Mouse (Mus musculus) gastrocnemius, adult 2 months (tissue): ENCODE results near the gene Slc50a1. TPM values are rescaled to one million over a fixed set of nuclear protein-coding genes. Genes with fewer than 3 reads are reported as not detected.

Experiments
- DNase-seq: peaks from one replicate; pipeline ENCODE4 v3.0.0; 2022
- H3K27ac ChIP-seq: fragments of 200-600 bp; 2 replicates; pipeline ENCODE4 v1.8.1; 2022; ENCODE audit warnings: mild to moderate bottlenecking
- H3K4me3 ChIP-seq: fragments of 200-600 bp; 2 replicates; pipeline ENCODE4 v1.8.1; 2022; ENCODE audit warnings: mild to moderate bottlenecking, moderate library complexity
- CTCF ChIP-seq: fragments of 200-600 bp; IDR thresholded peaks from 2 replicates; pipeline ENCODE4 v1.8.1; 2022; ENCODE audit warnings: antibody characterized with exemption, mild to moderate bottlenecking, moderate library complexity
- intact Hi-C: fragments of 180-260 bp; cut with DNase I; formaldehyde crosslinking; loops from one replicate; pipeline ENCODE4 v1.15.1; 2025
- total RNA-seq, 2 experiments: library from RNA; stranded (reverse); gene quantifications; 2 replicates each; pipeline ENCODE4 v1.2.3; 2021

Gene Slc50a1
- total RNA-seq, 2 experiments from 2014 or later: 8.9 to 9.7 TPM

DNA sequence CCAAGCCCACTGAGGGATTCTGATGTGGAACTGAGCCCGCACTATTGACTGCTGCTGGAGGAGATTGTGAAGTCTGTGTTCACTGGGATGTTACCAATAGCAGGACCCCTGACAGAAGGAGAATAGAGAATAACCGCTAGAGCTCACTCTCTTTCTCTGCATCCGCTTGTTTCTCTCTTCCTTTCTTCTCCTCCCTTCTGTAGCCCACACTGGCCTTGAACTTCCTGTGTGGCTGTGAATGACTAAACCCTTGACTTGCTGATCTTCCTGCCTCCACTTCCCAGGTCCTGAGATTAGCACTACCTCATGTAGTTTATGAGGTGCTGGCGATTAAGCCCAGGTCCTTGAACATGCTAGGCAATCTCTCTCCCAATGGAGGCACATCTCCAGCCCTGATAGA, 22.9 kb downstream of the Slc50a1 start:
- no peak for TF ChIP-seq CTCF
- DNase-seq: no peak
- Histone ChIP-seq H3K27ac (no peak overlapping the region), H3K4me3 (peak overlapping the region; percentile 90; the same call in 1 of the 2 replicates)
- intact Hi-C loops: loop anchor here (2.0 kb wide), 1 partner anchor 61 kb away; no protein-coding TSS in a partner anchor

DNA sequence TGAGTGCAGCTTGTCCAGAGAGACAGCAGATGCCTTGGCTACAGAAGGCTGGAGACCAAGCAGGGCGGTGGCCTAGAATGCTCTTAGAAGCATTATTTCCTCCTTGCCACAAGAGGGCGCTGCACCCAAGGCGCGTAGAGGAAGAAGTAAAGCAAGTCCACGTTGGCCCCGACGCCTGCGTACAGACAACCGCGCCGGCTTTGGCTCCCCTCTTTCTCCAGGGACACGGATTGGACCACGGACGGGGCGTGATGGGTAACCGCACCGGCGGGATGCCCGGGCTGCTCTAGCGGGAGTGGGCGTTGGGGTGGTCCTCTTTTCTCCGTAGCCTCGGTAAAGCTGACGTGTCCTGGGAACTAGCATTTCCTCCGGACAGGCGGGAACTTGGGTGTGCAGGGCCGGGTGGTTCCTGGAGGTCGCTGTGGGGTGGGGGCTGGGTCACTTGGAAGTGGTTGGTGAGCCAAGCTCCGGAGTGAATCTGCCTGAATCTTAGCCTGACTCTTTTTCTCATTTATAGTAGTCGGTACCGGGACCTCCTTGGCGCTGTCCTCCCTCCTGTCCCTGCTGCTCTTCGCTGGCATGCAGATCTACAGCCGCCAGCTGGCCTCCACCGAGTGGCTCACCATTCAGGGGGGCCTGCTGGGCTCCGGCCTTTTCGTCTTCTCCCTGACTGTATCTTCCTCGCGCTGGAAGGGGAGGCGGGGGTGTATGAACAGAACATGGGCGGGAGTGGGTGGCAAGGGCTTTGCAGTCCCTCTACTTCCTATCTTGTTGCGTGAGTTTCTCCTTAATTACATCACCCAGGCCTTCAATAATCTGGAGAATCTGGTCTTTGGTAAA, 23.9 kb downstream of the Slc50a1 start, which contains the start of gene Trim46:
Trim46 (minus strand) TSS at position 49 of the 840 bp plus-strand sequence.
- Histone ChIP-seq H3K27ac (peak within 1 kb of the TSS; percentile 93), H3K4me3 (peak within 1 kb of the TSS; percentile 90)
- intact Hi-C loops: loop anchor here (2.0 kb wide), 1 partner anchor 62 kb away; no protein-coding TSS in a partner anchor
- DNase-seq: peak; percentile 93
- no peak; the same call in none of the 2 replicates for TF ChIP-seq CTCF

DNA sequence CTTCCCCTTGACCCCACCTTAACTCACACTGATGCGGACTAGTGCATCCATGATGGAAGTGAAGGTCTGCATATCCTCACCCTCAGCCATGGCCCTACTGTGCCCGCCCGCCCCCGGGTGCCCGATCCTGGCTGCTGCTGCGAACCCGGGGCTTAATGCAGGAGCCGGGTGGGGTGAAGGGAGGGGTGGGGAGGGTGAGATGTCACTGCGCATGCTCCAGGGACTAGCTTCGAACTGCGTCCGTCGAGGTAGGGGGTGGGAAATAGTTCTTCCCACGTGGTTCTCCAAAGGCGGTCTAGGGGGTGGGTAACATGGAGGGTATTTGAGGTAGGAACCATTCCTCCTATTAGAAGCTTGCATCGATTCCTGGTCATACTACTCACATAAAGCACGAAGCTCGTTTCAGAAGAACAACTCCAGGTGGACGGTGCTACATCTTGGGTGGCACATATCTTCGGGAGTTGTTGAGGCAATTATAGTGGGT, 24.6 kb downstream of the Slc50a1 start, which contains the start of gene Krtcap2:
Krtcap2 (plus strand) TSS at position 279 of the 484 bp plus-strand sequence.
- no peak for TF ChIP-seq CTCF
- Histone ChIP-seq H3K4me3 (peak within 1 kb of the TSS; percentile 90), H3K27ac (peak within 1 kb of the TSS; percentile 93)
- DNase-seq: no peak
- intact Hi-C loops: loop anchor here (2.0 kb wide), 1 partner anchor 63 kb away; no protein-coding TSS in a partner anchor

DNA sequence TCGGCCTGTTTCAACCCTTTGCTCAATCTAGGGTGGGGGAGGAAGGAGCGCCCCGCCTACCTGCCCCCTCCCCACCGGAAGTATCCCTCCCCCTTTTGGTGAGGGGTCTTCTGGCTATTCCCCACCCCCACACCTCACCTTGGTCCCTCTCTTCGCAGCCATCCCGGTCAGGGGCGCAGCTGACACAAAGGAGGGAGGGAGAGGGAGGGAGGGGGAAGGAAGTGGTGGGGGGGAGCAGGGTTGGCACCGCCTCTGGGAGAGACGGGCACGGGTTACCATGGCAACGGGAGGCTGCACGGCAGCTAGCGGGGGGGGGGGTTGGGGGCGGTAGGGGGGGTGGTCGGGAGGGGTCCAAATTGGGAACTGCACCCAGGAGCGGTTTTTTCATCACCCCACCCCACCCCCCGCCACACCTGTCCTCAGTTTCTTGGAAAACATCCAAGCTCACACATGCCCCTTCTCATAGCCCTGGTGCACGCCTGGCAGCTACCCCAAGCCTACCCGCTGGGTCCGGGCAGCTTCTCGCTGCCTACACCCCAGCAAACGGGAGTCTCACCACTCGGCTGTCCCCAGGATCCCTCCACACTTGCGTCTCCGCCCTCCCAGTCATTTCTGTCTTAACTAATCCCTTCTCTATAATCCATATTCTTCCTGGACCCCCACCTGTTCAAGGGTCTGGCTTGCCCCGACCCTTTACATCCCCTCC, 25.2 kb downstream of the Slc50a1 start:
- peak overlapping the region; percentile 90 for H3K4me3 ChIP-seq
- no peak for TF ChIP-seq CTCF
- intact Hi-C loops: no loop called here
- peak overlapping the region; percentile 93 for H3K27ac ChIP-seq
- no peak for DNase-seq

DNA sequence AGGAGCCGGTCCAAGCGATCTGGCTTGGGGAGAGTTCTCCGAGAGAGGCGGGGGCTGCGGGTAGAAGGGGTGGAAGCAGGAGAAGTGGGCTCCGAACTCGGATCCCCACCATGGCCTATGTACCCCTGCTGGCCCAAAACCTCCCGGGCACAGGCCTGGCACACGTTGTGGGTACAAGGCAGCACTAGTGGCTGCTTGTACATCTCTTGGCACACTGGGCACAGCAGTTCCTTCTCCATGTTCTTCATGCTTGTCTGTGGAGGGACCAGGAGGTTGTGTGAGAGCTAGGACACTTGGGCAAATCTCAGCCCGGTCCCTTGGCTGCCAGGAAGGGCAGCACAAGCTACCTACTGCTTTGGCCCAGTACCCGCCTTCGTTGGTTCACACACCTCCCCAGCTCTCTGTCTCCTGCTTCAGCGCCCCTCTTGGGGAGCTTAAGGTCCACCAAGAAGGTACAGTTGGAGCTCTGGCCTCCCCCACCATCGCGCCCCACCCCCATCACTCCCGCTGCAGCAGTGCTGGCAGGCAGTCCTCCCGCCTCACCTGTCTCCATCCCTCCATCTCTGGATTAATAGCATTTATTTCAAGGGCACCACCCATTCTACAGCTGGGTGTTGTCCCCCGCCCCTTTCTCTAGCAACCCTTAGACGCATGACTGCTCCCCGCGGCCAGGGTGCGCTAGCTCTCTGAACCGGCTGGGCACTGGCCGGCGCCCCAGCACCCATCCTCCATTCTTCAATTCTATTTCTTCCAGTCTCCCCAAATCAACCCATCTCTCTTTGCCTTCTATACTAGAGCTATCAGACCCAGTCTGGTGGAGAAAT, 26.0 kb downstream of the Slc50a1 start:
- DNase-seq: no peak
- intact Hi-C loops: no loop called here
- Histone ChIP-seq H3K27ac (no peak overlapping the region), H3K4me3 (peak overlapping the region; percentile 90)
- peak; percentile 25; the same call in 1 of the 2 replicates for TF ChIP-seq CTCF

DNA sequence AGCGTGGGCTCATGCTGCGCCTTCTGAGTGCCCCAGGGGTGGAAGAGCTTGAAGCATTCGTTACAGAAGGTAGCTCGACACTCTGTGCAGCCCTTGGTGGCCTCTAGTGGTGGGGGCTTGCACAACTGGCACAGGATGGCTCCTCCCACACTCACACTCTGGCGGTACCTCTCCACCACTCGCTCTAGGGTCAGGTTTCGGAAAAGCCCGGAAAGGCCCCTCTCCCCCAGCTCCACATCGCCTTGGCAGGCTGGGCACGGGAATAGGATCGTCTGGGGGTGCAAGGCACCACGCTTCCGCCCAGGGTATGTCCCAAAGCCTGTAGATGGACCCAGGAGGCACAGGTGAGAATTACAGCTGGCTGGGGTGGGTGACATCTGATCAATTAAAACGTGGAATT, 26.8 kb downstream of the Slc50a1 start:
- H3K4me3 ChIP-seq: no peak overlapping the region
- no peak for DNase-seq
- no peak overlapping the region for H3K27ac ChIP-seq
- intact Hi-C loops: no loop called here
- TF ChIP-seq CTCF: peak; percentile 40

DNA sequence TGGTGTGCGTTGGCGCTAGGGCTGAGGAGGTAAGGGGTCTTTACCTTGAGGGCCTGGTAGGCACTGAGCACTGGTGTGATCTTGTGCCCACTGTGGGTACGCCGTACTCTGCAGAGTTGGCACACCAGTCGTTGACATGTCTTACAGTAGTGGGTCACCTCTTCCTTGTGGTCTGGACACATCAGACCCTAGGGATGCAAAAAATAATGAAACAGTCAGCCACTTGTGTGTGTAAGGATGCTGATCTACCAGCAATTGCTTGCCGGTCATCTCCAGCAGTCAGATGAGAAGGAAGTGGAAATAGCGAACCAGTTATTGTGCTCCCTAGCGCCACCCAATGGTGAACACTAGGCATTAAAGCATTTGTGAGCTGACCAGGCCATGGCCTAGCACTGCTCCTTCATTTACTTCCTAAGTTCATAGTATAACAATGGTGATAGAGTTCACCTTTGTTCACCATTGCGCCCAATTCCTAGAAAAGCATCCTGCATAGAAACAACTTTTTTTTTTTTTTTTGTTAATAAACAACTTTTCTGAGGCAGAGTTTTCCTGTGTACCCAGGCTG, 28.0 kb downstream of the Slc50a1 start:
- peak; percentile 71 for TF ChIP-seq CTCF
- Histone ChIP-seq H3K27ac (no peak overlapping the region), H3K4me3 (no peak overlapping the region)
- peak; percentile 63 for DNase-seq
- intact Hi-C loops: no loop called here

DNA sequence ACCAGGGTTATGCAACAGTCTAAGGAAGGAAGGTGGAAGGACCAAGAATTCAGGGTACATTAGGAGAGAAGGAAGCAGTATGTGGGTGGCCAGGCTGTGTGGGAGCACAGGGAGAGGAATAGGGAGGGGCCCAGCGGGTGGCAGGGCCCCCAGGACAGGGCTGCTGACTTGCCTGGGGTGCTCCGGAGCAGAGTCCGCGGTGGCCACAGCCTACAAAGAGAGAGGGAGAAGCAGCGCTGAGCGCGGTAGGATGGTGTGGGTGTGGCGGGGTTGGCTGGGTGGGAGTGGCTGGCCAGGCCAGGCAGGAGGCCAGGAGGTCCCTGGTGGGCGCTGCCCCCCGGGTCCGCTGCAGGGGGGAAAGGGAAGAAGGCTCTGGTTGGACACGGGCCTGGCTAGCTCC, 31.9 kb downstream of the Slc50a1 start:
- intact Hi-C loops: no loop called here
- H3K27ac ChIP-seq: no peak overlapping the region
- TF ChIP-seq CTCF: no peak
- DNase-seq: no peak
- no peak overlapping the region for H3K4me3 ChIP-seq

DNA sequence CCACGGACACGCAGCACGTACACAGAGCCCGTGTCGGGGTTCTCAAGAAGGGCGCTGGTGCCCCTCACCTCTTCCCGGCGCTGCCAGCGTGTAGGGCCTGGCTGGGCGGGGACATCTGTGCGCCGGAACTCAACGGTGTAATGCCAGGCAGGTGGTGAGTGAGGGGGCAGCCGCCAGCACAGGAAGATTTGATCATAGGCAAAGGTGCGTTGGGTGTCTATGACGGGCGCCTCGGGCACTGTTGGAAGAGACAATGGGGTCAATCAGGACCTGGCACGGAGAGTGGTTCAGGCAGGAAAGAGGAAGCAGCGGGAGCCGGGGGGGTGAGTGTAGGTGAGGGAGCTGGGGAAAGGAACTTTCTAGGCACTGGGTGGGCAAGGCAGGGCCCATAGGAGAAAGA, 32.7 kb downstream of the Slc50a1 start:
- Histone ChIP-seq H3K4me3 (no peak overlapping the region), H3K27ac (no peak overlapping the region)
- TF ChIP-seq CTCF: no peak
- intact Hi-C loops: no loop called here
- DNase-seq: no peak

DNA sequence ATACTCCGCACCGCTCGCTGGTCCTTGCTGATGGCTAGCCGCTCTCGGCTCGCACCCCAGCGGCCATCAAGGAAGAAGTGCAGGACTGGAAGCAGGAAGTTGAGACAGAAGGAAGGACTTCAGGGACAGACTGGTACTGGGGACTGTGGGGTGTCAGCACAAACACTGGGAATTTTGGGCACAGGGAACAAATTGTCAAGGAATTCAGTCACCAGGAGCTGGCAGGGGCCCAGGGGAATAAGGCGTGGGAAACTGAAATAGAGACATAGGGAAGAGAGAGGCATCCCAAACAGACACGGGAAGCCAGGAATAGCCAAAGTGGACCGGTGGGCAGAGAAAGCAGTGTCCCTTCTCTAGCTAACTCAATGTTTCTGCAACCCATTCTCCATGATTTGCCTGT, 33.9 kb downstream of the Slc50a1 start:
- no peak for TF ChIP-seq CTCF
- intact Hi-C loops: no loop called here
- Histone ChIP-seq H3K4me3 (no peak overlapping the region), H3K27ac (no peak overlapping the region)
- DNase-seq: no peak

DNA sequence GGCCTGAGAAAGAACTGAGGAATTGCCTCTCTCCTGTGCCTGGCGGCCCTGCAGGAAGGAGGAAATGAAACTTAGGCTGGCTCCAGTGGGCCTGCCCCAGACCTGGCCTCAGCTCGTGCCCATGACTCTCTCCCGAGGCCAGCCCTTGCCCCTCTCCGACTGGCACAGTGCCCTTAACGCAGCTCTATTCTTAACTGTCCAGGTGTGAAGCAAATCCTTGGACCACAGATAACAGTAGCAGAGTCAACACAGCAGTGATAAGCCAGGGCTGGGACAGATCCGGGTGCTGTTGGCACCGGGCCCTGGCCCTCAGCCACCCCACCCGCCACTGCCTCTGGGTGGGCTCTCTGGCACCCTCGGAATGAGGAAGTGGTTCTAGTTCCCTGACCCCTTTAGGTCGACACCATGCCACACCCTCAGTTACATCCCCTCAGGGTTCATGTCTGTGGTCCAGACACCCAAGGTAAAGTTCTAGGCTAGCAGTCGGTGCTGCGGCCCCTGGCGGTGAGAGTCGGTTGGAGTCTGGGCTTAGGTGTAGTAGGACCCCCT, 36.7 kb downstream of the Slc50a1 start:
- no peak overlapping the region for H3K4me3 ChIP-seq
- H3K27ac ChIP-seq: no peak overlapping the region
- TF ChIP-seq CTCF: no peak
- no peak for DNase-seq
- intact Hi-C loops: no loop called here
